In genomic region chr11:90391271-90392185, GRCm38 (mm10) we compare ENCODE assay signal across 8 mouse cellular contexts. TPM values are rescaled to one million over a fixed set of nuclear protein-coding genes. Genes with fewer than 3 reads are reported as not detected.
A peak's percentile ranks its signal among the peaks of the same experiment; 100 is the strongest.
DNase-seq lines count a peak whose midpoint lies in the region; ATAC-seq and TF ChIP-seq lines count a peak whose summit lies in the region.

No protein-coding gene starts in this region.

- ATAC-seq in limb, embryonic 12.5 days (ENCODE audit: insufficient number of reproducible peaks, insufficient read depth, low FRiP score, low TSS enrichment, low read depth), result no peak
- no peak for ATAC-seq in cerebellum, adult (ENCODE audit: insufficient number of reproducible peaks, low FRiP score, low TSS enrichment)

- H3K4me1 ChIP-seq in forebrain, embryonic 10.5 days, result peaks cover 51% of the 10 kb centered on the region
- H3K4me1 ChIP-seq in limb, embryonic 12.5 days (replicated peaks), result peaks cover 14% of the 10 kb centered on the region

- H3K9me3 ChIP-seq in forebrain, embryonic 10.5 days, result no peaks in the 10 kb centered on the region
- H3K9me3 ChIP-seq in limb, embryonic 12.5 days, result no peaks in the 10 kb centered on the region

- no peaks in the 10 kb centered on the region for H3K36me3 ChIP-seq in forebrain, embryonic 10.5 days (replicated peaks)
- no peaks in the 10 kb centered on the region for H3K36me3 ChIP-seq in limb, embryonic 12.5 days

- no peak overlapping the region for H3K9ac ChIP-seq in limb, embryonic 12.5 days (replicated peaks)

- WGBS in forebrain, embryonic 10.5 days, result 2% methylated on average over 14 of the region's 14 CpGs
- 11% methylated on average over 14 of the region's 14 CpGs for WGBS in limb, embryonic 12.5 days

- no peak for TF ChIP-seq CTCF in layer of hippocampus, adult 2 months (conservative IDR thresholded peaks at IDR 0.05)

- H3K4me3 ChIP-seq in layer of hippocampus, adult 2 months, result peak overlapping the region; percentile 86
- peak overlapping the region; percentile 58 for H3K4me3 ChIP-seq in forebrain, embryonic 10.5 days
- peak overlapping the region; percentile 45 for H3K4me3 ChIP-seq in limb, embryonic 12.5 days (replicated peaks)

- H3K27me3 ChIP-seq in forebrain, embryonic 10.5 days (ENCODE audit: poor library complexity, severe bottlenecking), result peaks cover 85% of the 10 kb centered on the region
- H3K27me3 ChIP-seq in limb, embryonic 12.5 days, result peaks cover 62% of the 10 kb centered on the region

- H3K4me2 ChIP-seq in limb, embryonic 12.5 days, result peak overlapping the region; percentile 86

- H3K27ac ChIP-seq in layer of hippocampus, adult 2 months, result peak overlapping the region; percentile 66; the same call in 1 of the 2 replicates
- peak overlapping the region; percentile 35; the same call in 1 of the 2 replicates for H3K27ac ChIP-seq in forebrain, embryonic 10.5 days
- no peak overlapping the region for H3K27ac ChIP-seq in limb, embryonic 12.5 days

- DNase-seq in layer of hippocampus, adult 2 months (ENCODE audit: low spot score in 2 of 2), result no peak
- DNase-seq in layer of hippocampus, postnatal 10 days (ENCODE audit: low spot score in 2 of 2), result no peak
- no peak for DNase-seq in forebrain, embryonic 10.5 days (ENCODE audit: extremely low spot score, low spot score)
- DNase-seq in retina, postnatal 1 day, result peak; percentile 47
- no peak for DNase-seq in cerebellum, postnatal 36 days
- DNase-seq in thymus, postnatal 14 days, result no peak

RNA-seq across cellular contexts. Expression of gene Hlf, which starts 0.8 kb away (rescaled TPM):
- total RNA-seq in layer of hippocampus, adult 2 months (2021), result 10 to 100 TPM; 87.7 to 88.2 TPM
- 10 to 100 TPM; 29.6 to 31.3 TPM for total RNA-seq in layer of hippocampus, postnatal 10 days (2021)
- 0.73 and 1.3 TPM in 2 replicates for polyA plus RNA-seq in forebrain, embryonic 10.5 days (2016; fragmentation: Nextera tagmentation; extraction: Ambion mirVana)
- polyA plus RNA-seq in limb, embryonic 12.5 days (2016; fragmentation: Nextera tagmentation; extraction: Ambion mirVana), result 0.41 and 0.49 TPM in 2 replicates
